Mouse (Mus musculus) natural killer cell, adult 2 months (primary cell): ENCODE measurements around the gene Prkag1.

Experiments used
- DNase-seq, 2 experiments: peaks; one replicate each; pipeline ENCODE4 v3.0.0; 2022; ENCODE audit warnings: low spot score in 2 of 2

Prkag1 gene

DNA sequence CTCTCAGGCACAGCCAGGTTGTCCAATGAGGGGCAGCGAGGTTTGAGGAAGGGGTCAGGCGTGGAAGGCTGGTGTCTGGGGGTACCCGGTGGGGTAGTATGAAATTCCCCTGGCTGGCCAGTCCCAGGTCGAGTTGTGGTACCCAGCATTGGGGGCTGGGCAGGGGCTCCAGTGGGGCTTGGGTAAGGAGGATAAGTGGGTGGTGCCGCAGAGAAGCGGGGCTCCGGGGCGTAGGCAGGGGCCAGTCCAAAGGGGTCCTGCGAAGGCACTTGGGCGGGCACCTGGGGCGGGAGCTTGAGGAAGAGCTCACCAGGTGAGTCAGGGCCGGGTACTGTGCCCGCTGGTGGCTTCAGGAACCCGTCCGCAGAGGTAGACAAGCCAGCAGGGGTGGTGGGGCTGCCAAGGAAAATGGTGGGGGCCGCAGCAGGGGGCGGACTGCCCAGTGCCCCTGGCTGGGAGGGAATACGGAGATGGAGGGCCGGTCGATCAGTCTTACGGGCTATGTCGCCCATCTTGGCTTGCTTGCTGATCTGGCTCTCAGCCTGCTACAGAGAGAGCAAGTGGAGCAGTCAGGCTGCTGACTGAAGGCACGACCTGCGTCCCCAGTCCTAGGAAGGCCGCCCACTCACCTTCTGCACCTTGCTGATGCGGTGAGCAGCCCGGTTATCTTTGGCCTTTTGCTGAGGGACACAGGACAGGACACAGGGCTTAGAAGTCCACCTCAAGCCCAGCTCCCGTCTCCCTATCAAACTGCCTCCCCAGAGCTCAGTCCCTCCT, 22.0 kb upstream of the Prkag1 start:
- no peak for DNase-seq

DNA sequence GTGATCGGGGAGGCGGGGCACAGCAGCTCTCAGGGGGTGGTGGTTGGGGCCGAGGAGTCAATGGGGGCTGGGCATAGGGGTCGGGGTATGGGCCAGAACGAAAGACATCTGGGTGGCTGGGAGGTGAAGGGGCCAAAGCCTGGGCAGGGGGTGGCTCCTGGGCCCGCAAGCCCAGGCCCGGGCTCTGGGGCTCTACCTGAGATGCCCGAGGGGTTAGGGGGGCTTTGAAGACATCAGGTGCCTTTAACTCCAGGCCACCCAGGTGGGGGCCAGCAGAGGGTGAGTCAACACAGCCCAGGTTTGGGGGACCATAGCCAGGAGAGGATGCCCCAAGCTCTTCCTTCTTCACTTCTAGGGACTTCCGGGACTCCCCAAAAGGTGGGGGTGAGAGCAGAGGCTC, 21.4 kb upstream of the Prkag1 start:
- DNase-seq = no peak

DNA sequence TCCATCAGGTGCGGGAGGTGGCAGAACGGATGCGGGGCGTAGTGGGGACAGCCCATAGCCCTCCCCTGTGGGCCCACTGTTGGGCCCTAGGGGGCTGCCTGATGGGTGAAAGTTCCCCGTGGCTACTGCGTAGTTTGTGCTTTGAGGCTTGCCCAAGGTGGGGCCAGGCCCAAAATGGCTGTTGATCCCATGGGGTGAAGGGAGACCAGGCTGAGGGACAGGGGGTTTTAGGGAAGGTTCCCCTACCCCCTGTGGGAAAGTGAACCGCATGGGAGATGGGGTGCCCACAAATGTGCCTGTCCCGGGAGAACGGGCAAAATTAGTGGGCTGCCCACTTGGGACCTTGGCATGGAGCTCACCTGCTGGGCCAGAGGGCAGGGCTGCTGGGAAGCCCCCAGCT, 20.8 kb upstream of the Prkag1 start:
- no peak for DNase-seq

DNA sequence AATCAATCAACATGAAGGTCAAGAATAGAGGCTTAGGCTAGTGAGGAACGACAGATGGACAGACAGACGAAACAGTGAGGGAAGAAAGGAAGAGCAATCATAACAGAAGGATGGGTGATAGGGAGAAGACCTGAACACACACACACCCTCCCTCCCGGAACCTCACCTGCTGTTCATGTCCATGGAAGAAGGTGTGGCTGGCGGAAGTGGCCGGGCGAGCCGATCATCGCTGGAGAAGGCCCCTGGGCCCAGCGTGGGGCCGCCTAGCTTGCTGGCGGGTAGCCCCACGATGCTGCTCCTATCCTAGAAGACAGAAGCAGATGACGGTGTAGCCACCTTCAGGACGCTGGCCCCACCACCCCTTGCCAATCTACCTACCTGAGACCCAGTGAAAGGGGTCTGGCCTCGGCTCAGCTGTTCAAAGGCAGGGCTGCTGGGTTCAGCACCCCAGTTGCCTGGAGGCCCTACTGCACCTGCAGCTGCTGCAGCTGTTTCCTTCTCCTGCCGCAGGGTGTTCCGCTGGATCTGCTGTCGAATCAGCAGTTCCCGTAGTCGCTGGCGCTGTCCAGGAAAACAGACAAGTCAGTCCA, 20.0 kb upstream of the Prkag1 start:
- DNase-seq = no peak

DNA sequence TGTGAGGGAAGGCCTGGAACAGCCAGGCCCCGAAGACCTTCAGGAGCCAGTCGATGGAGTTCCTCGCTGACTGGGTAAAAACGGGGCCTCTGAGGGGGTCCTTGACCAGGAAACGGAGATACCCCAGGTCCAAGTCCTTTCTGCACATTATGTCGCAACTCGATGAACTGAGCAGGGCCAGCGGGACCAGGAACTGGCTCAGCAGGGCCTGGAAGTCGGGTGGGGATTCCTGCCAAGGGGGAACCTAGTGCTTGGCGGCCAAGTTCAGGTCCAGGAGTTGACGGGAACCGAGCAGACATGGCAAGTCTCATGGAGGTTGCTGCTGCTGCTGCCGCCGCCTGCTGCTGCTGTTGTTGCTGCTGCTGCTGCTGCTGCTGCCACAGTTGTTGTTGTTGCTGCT, 19.3 kb upstream of the Prkag1 start:
- no peak for DNase-seq

DNA sequence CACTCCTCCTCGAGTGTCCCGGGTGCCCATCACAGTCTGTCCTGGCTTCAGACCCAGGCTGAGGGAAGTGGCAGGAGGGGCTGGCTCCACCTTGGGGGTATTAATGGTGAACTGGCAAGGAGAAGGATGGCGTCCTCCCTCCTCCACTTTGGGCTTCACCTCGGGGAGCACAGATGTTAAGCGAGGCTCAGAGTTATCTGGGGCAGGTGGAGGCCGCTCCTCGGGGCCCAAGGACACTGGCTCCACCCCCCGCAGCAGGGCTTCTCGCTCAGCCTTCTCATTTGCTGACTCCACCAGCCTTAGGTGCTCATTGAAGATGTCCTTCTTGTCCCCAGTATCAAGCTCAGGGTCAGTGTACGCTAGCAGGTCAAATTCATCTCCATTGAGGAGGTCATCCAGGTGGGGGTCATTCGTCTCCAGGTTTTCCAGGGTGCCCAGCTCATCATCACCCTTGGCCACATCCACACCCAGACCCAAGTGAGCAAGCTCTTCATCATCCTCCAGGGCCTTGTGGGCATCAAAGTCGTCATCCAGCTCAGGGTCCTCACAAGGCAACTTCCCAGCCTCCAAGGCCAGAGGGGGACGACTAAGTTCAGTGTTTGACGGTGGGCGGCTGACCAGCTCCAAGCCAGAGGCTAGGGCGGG, 18.8 kb upstream of the Prkag1 start:
- DNase-seq = no peak

DNA sequence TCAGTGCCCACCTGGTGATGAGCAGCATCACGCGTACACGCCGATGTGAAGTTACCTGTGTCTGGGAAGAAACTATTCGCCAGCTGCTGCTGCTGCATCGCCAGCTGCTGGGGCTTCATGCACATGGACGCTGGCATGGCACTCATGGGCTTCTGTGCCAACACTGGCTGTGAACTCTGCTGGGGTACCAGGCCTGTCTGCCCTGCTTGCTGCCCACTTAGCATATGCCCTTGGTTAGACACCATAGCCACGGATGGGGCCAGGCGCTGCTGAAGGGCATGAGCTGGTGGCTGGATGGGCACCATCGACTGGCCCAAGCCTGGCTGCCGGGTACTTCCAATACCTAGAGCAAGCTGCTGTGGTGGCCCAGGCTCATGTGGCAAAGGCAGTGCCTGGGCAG, 17.8 kb upstream of the Prkag1 start:
- DNase-seq = no peak

DNA sequence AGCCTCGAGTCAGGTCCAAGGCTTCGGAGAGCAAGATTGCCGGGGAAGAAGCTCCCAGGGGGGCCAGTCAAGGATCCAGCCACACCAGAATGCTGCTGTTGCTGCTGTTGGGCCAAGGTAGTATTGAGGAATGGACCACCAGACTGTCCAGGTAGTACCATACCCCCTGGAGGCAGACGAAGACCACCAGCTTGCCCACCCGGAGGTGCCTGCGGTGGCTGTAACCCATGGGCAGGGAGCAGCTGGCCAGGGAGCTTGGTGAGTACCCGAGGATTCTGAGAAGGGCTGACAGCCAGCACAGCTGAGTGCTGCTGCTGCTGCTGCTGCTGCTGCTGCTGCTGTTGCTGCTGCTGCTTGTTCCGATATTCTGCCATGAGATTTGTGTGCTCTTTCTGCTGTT, 14.8 kb upstream of the Prkag1 start:
- DNase-seq = no peak

DNA sequence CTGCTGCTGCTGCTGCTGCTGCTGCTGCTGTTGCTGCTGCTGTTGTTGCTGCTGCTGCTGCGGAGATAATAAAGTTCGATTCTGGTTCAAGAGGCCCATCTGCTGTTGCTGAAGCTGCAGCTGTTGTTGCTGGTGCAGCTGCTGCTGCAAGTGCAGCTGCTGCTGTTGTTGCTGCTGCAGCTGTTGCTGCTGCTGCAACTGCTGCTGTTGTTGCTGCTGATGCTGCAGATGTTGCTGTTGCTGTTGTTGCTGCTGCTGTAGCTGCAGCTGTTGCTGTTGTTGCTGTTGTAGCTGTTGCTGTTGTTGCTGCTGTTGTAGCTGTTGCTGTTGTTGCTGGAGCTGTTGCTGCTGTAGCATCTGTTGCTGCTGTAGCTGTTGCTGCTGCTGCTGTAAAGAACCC, 13.8 kb upstream of the Prkag1 start:
- DNase-seq = no peak

DNA sequence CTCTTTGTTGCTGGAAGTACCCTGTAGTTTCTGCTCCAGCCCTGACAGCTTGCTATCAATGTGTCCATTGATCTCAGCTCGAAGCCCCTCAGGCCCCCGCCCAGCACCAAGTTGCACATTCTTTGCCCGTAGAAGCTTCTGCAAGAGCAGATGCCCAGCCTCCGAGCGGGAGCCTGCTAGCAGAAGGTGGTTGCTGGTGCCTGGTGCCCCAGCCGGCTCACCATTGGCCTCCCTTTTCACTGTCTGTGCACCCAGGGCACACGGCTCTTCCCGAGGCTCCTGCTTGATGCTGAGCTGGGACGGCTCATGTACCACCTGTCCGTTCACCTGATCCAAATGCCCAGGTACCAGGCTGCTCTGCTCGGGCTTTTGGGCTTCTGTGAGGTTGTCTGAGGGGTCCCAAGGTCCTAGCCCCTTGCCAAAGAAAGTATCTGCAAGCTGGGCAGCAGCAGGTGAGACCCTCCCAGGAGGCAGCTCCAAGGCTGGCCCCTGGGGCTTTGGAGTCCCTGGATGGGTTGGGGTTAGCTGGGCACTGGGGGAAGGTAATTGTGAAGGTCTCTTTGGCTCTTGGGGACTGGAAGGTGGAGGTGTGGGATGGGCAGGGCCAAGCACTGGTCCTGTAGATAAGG, 12.4 kb upstream of the Prkag1 start:
- DNase-seq = no peak

DNA sequence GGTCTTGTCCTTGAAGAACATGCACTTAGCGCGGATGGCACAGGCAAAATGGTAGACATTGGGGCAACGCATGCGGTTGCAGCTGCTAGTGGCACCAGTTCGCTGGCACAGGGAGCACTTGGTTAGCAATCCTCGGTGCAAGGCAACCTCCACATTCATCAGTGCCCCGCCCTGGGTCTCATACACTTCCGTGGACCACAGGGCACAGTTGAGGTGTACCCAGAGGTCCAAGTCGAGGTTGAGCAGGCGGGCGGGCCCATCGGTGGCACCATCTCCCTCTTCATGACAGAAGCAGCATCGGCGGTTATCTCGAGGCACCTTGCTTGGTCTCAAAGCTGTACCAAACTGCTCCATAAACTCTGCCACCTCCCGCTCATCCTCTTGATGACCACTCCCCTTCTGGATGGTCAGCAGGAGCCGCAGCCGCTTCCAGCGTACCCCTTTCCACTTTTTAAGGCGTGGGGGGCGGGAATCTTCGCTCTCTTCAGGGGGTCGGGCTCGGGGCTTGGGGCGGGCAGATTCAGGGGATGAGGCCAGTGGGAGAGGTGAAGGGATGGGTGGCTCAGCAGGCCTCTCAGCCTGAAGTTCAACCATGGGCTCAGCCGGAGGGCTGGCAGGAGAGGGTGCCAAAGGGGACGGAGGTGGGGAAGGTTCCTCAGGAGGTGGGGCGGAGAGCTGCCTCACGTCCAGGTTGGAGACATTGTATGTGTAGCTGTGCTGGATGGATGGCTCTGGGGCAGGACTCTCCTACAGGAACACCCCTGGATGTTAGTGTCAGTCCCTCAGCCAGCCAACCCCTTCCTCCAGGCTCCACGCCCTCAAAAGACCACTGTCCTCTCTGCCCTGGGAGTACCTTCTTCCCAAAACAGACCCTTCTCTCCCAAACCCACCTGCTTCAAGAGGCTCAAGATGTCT, 8.6 kb upstream of the Prkag1 start:
- no peak for DNase-seq

DNA sequence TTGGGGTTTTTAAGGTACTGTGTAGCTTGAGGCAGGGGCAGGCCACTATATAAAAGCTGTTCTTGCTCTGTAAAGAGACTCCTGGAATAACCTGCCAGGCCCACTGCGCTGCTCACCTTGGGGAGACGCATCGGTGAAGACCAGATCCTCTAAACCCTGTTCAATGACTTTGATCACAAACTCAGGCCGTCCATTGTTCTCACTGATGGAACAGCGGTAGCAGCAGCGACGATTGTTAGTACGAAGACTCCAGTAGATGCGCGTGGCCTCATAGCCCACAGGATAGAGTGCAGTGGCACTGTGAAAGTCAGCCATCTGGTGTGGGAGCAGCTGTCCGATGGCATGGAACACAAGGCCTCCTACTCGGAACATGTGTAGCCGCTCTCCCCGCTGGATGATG, 7.8 kb upstream of the Prkag1 start:
- no peak for DNase-seq

DNA sequence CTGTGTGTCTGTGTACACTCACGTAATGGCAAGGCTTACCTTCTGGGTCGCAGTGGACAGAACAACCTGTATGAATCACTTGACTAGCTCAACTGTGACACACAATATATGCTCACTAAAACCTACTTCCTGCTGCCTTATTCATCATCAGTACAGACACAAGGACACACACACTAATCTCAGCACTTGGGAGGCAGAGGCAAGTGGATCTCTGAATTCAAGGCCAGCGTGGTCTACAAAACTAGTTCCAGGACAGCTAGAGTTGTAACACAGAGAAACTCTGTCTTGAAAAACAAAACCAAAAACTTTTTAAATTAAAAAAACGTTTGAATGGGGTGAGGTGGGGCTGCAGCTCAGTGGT, 6.4 kb upstream of the Prkag1 start:
- no peak for DNase-seq

DNA sequence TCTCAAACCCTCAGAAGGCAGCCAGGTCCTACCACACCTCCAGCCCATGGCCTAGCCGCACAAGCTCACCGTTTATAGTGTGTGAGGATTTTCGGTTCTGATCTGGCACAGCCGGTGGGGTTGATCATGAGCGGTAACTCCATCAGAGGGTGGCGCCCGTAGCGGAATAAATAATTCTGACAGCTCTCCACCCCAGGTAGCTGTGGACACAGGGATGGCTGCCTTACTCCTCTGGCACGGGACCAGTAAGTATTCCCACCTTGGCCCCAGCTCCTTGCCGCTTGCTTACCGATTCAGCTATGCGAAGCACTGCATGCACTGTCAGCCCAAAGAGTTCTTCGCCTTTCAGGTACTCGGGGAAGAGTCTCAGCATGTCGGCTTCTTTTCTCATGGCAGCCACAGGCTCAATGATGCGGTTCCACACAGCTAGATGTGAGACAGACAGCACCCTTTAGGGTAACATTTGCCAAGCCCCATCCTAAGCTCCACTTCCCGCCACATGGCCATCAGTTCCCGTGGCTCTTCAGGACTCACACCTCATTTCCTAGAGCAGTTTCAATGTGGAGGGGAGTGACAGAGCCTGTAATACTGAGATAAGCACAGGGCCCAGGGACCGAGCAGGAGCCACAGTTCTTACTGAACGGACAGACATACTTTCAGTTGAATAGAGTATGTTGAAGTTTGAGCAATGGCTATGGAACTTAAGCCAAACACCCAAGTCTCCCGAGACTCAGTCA, 5.9 kb upstream of the Prkag1 start:
- DNase-seq = no peak

DNA sequence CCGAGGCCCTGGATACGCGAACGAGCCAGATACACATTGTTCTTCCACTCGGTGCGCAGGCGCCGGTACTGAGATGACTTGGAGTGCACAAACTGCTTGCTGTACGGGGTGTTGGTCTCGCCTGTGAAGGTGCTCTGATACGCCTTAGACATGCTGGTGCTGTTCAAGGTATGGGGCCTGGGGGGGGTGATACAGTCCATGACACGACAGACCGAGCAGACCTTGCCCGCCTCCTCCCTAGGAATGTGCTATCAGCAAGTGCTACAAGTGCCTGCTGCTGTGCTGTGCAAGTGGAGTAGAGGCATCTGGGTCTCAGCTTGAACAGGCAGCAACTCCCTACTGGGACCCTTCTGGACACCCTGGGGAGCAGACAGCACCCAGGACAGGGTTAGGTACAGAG, 4.0 kb upstream of the Prkag1 start:
- DNase-seq = no peak

DNA sequence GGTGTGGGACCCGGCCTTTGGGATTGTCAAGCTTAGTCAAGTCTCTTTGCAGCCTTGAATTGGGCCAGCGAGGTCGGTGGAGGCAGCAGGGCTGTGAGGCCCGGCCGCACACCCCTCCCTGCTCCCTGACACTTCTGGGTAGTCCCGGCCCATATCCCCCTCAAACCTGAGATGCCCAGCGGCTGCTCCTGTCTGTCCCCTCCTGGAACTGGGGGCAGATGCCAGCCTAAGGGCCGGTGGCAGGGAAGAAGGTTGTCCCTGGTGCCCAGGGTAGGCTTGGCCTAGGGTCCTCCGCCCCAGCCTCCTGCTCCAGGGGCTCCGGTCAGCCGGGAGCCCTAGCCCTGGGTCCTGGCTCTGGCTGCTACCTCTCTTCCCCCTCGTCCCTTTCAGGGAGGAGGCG, 2.7 kb upstream of the Prkag1 start:
- DNase-seq = no peak

DNA sequence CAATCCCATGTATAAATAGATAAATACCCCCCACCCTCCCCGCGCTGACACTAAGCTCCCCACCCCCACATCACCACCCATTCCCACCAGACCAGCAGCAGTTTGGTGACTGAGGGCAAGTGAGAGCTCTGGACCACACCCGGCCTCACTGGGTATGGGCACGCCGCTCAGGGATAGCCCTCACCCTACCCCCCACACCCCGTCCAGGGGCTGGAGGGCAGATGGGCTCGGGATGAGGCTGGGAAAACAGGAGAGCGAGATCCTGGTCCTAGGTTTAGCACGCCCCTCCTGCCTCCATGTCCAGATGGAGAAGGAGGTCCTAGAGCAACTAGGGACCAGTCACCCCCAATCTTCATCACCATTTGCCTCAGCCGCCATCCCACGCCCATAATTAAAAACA, 2.0 kb upstream of the Prkag1 start:
- DNase-seq = no peak

DNA sequence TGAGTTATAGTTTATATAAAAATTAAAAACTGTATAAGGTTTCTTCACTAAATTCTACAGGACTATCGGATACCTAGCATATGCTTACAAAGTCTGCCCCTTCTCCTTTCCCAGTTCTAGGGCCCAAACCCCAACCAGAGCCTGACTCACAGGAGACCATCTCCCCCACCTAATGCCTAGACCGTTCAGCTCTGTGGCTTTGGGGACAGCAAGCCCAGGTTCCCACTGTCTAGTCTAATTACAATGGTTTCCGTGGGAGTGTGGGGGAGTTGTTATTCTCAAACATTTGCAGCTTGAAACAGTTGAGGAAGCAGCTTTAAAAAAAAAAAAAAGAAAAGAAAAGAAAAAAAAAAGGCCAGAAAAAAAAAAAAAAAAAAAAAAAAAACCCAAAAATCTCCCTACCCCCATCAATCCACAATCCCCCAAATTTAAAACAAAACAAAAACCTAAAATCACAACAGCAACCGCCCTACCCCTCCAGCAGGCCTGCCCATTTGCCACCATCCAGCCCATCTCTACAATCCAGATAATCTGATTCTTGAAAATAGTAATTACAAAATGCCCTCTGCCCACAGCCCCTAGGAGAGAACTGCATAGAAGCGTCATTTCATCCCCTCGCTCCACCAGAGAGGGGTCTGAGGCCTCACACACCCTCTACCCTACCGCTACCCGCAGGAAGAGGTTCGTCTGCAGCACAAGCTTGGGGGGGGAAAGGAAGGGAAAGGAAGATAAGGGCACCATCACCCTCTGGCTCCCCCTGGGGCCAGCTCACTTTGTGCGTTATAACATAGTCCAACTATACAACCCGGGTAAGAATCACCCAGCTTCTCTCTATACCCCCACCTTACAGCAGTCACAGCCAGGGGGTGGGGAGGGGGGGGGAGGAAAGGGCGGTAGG, 1.1 kb upstream of the Prkag1 start:
- DNase-seq = peak; percentile 50 to 65

DNA sequence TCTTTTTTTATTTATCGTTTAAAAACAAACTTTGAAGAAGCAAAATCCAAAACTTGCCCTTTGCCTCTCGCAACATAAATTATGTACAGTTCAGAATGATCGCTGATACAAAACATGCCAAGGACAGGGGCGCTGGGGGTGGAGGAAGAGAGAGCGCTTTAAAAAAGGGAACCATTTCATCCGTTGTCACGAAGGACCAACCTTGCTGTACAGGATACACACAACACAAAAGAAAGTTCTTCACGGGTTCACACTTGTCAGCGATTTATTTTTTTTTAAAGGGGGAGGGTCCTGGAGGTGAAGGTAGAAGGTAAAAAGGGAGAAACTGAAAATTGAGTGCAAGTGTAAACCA, 339 bp upstream of the Prkag1 start:
- no peak for DNase-seq

DNA sequence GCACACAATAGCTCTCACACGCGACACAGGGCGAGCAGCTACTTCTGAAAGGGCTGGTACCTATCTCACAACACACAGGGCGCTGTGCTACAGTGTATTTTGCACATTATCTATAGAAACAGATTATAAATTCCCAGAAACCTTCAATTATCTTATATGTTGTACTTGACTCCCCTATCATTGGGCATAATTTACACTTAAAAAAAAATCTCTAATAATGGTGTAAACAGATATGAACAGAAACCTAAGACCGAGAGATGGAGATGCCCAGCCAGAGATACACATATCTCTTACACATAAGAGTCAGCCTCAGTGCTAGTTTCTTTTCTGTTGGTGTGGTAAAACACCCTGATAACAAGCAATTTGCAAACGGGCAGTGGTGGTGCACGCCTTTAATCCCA, 3.7 kb downstream of the Prkag1 start:
- no peak for DNase-seq
